Mouse (Mus musculus): ENCODE measurements around the gene Klf7. TPM values are rescaled to one million over a fixed set of nuclear protein-coding genes. Genes with fewer than 3 reads are reported as not detected.

Klf7 gene
- total RNA-seq, 2 experiments from 2014 or later, result 14.5 to 18.4 TPM

Small RNA genes lying within 50 kb of the gene (microRNA-seq; reads per million reads assigned to microRNA genes)
- gene Mir6899, result 0.76 to 1.4 reads per million in 2 experiments
